Mouse (Mus musculus) embryonic facial prominence, embryonic 11.5 days (tissue): ENCODE measurements around the gene Cntfr. TPM values are rescaled to one million over a fixed set of nuclear protein-coding genes. Genes with fewer than 3 reads are reported as not detected.

Source experiments
- ATAC-seq: fragments of 200-750 bp; cut with Nextera tagmentation; replicated peaks from 2 replicates; pipeline ENCODE4 v1.8.0; 2017; ENCODE audit warnings: low read depth; ENCODE audit not compliant: insufficient number of reproducible peaks, low FRiP score, low TSS enrichment
- DNase-seq: peaks from one replicate; pipeline ENCODE4 v3.0.0-alpha.2; 2015; ENCODE audit warnings: low spot score
- H3K27ac ChIP-seq: fragments of 300-500 bp; sonication (generic); replicated peaks from 2 replicates; pipeline ENCODE4 v1.5.1; 2014; ENCODE audit warnings: mild to moderate bottlenecking, low read depth, low read length, control low read depth
- H3K27me3 ChIP-seq: fragments of 300-500 bp; sonication (generic); 2 replicates; pipeline ENCODE4 v1.6.1; 2014; ENCODE audit warnings: mild to moderate bottlenecking, low read length, moderate library complexity, mixed read lengths; ENCODE audit not compliant: control insufficient read depth, insufficient read depth
- H3K36me3 ChIP-seq: fragments of 300-500 bp; sonication (generic); replicated peaks from 2 replicates; pipeline ENCODE4 v1.6.1; 2014; ENCODE audit warnings: low read depth, mild to moderate bottlenecking, low read length, moderate library complexity, mixed read lengths; ENCODE audit not compliant: control insufficient read depth, insufficient read depth
- H3K4me1 ChIP-seq: fragments of 300-500 bp; sonication (generic); 2 replicates; pipeline ENCODE4 v1.6.1; 2014; ENCODE audit warnings: low read length, mixed read lengths; ENCODE audit not compliant: control insufficient read depth, insufficient read depth
- H3K4me2 ChIP-seq: fragments of 300-500 bp; sonication (generic); 2 replicates; pipeline ENCODE4 v1.6.1; 2014; ENCODE audit warnings: low read depth, mild to moderate bottlenecking, control low read depth, low read length, moderate library complexity
- H3K4me3 ChIP-seq: fragments of 300-500 bp; sonication (generic); 2 replicates; pipeline ENCODE4 v1.5.1; 2014; ENCODE audit warnings: low read depth, low read length, control low read depth
- H3K9ac ChIP-seq: fragments of 300-500 bp; sonication (generic); replicated peaks from 2 replicates; pipeline ENCODE4 v1.6.1; 2014; ENCODE audit warnings: mild to moderate bottlenecking, control low read depth, low read length
- H3K9me3 ChIP-seq: fragments of 300-500 bp; sonication (generic); replicated peaks from 2 replicates; pipeline ENCODE4 v1.6.1; 2016; ENCODE audit warnings: mild to moderate bottlenecking, low read length, inconsistent platforms, mixed read lengths; ENCODE audit not compliant: control insufficient read depth
- WGBS: fragments of 180-500 bp; shearing (Covaris S2); extraction: QIAGEN DNeasy Blood & Tissue Kit; methylation state at CpG from one replicate; pipeline ENCODE4 v1.1.7; 2014; 5-methylcytosine and 5-hydroxymethylcytosine counted together
- polyA plus RNA-seq: library from polyadenylated mRNA; unstranded; fragments of >200 nt; fragmentation: Nextera tagmentation; extraction: Ambion mirVana; gene quantifications from 2 replicates; pipeline ENCODE4 v1.2.1, GENCODE M21; 2014

The Cntfr gene
- polyA plus RNA-seq, 1 experiment from 2014 or later = 8.8 TPM

DNA sequence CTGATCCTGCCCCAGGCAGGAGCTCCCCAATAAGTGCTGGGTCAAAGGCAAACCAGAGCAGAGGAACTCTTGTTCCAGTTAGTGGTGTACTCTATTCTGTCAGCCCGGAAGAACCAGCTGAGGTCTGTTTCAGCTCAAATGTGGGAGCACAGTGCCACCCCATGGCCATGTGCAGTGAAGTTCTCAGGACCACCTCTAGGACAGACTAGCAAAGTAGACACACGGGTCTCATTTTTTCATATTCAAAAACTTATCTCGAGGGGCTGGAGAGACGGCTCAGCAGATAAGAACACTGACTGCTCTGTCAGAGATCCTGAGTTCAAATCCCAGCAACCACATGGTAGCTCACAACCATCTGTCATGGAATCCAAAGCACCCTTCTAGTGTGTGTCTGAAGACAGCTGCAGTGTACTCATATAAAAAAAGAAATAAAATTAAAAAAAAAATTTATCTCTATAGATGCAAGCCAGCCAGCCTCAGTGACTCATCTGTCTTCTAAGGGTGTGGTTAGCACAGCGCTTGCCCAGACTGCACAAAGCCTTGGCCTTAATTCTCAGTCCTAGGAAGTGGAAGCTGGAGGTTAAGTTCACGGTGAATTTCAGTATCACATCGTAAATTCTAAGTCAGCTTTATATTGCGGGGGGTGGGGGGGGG is 40.8 kb upstream of the Cntfr start:
- ATAC-seq = 0 out of 2 replicates have a peak, but pooled peaks have one; percentile 20
- Histone ChIP-seq H3K9ac (no peak overlapping the region), H3K9me3 (no peaks in the 10 kb centered on the region), H3K27ac (no peak overlapping the region), H3K4me3 (no peak overlapping the region), H3K27me3 (peaks cover 1% of the 10 kb centered on the region; the same call in 1 of the 2 replicates), H3K4me2 (no peak overlapping the region), H3K36me3 (peaks cover 3% of the 10 kb centered on the region), H3K4me1 (no peaks in the 10 kb centered on the region)
- WGBS = 56% methylated on average over 8 of the region's 8 CpGs
- peak; percentile 80 for DNase-seq

DNA sequence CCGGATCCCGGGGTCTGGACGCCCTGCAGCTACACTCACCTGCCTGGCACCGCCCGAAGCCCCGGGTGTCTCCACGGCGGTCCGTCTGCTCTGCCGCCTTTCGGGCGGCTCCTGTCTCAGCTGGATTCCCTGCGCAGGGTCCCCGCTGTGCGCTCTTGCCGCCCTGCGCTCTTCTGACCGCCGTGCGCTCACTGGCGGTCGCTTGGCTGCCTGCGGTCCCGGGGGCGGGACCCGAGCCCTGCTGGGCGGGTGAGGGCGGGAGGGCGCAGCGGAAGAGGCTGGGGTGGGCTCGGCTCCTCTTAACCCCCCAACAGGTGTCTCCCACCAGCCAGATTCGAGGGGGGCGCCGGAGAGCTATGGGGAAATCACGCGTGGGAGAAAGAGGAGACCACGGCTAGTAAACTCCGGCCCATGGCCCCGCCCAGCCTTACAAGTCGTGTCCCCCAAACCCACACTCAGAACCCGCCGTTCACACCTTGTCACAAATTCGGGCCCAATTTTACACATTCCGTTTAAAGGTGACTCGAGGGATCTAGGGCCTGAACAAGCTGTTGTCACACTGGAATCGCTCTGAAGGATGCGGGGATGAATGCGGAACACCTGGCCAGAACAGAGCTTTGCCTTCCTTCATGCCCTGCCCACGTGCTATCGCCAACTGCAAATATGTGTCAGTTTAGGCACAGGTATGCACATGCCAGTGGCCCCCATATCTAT is 34.3 kb upstream of the Cntfr start, which contains the start of gene Arid3c:
TSS of gene Arid3c (minus strand) at position 91 of the 714 bp plus-strand sequence.
- peak within 1 kb of the TSS; percentile 81 for H3K4me2 ChIP-seq
- no peaks in the 10 kb centered on the region for H3K9me3 ChIP-seq
- H3K27ac ChIP-seq = no peak within 1 kb of the TSS
- H3K4me3 ChIP-seq = peak within 1 kb of the TSS; percentile 29
- DNase-seq (peak; percentile 47), ATAC-seq (no peak)
- H3K27me3 ChIP-seq = peaks cover 52% of the 10 kb centered on the region
- H3K9ac ChIP-seq = peak within 1 kb of the TSS; percentile 14
- H3K36me3 ChIP-seq = no peaks in the 10 kb centered on the region
- peaks cover 4% of the 10 kb centered on the region; the same call in 1 of the 2 replicates for H3K4me1 ChIP-seq
- WGBS = 2% methylated on average over 50 of the region's 50 CpGs

- Histone ChIP-seq H3K9me3 (no peaks in the 10 kb centered on the region), H3K9ac (no peak overlapping the region; the same call in 1 of the 2 replicates), H3K4me3 (no peak overlapping the region), H3K36me3 (no peaks in the 10 kb centered on the region), H3K27me3 (peaks cover 69% of the 10 kb centered on the region), H3K4me1 (peaks cover 6% of the 10 kb centered on the region), H3K4me2 (no peak overlapping the region), H3K27ac (no peak overlapping the region)
- 11% methylated on average over 20 of the region's 20 CpGs for WGBS
- ATAC-seq (no peak), DNase-seq (no peak)
These were observed 30.1 kb upstream of the Cntfr start for GRCm38 (mm10) chr4:41726826-41727621.

- WGBS = under 1% methylated on average over 27 of the region's 27 CpGs
- no peak within 1 kb of the TSS for H3K27ac ChIP-seq
- DNase-seq = peak; percentile 98
- peaks cover 38% of the 10 kb centered on the region for H3K27me3 ChIP-seq
- no peaks in the 10 kb centered on the region; the same call in 1 of the 2 replicates for H3K36me3 ChIP-seq
- H3K4me2 ChIP-seq = peak within 1 kb of the TSS; percentile 56
- H3K4me3 ChIP-seq = peak within 1 kb of the TSS; percentile 79
- H3K9me3 ChIP-seq = no peaks in the 10 kb centered on the region
- H3K4me1 ChIP-seq = peaks cover 3% of the 10 kb centered on the region; the same call in 1 of the 2 replicates
- ATAC-seq = peak; percentile 88
- peak within 1 kb of the TSS; percentile 76 for H3K9ac ChIP-seq
These were observed 26.0 kb upstream of the Cntfr start, which contains the start of gene Dctn3 for GRCm38 (mm10) chr4:41722918-41723351. Gene Dctn3 (minus strand): TSS chr4:41723170.

GRCm38 (mm10) chr4:41716834-41717233 is 19.9 kb upstream of the Cntfr start:
- no peak overlapping the region for H3K27ac ChIP-seq
- 43% methylated on average over 6 of the region's 6 CpGs for WGBS
- H3K9ac ChIP-seq = no peak overlapping the region

GRCm38 (mm10) chr4:41715596-41715995 is 18.7 kb upstream of the Cntfr start:
- no peak overlapping the region for H3K27ac ChIP-seq
- no peaks in the 10 kb centered on the region; the same call in 1 of the 2 replicates for H3K36me3 ChIP-seq
- WGBS = 90% methylated on average over 5 of the region's 5 CpGs
- H3K9ac ChIP-seq = no peak overlapping the region
- no peak overlapping the region for H3K4me3 ChIP-seq
- H3K27me3 ChIP-seq = no peaks in the 10 kb centered on the region
- H3K4me1 ChIP-seq = peaks cover 11% of the 10 kb centered on the region; the same call in 1 of the 2 replicates
- no peaks in the 10 kb centered on the region for H3K9me3 ChIP-seq
- no peak for ATAC-seq
- no peak overlapping the region for H3K4me2 ChIP-seq
- DNase-seq = peak; percentile 46

More at GRCm38 (mm10) chr4:41716834-41717233, 19.9 kb upstream of the Cntfr start:
- H3K4me2 ChIP-seq = no peak overlapping the region
- peak; percentile 63 for DNase-seq
- H3K4me1 ChIP-seq = peaks cover 10% of the 10 kb centered on the region; the same call in 1 of the 2 replicates
- H3K4me3 ChIP-seq = no peak overlapping the region
- H3K27me3 ChIP-seq = no peaks in the 10 kb centered on the region
- no peaks in the 10 kb centered on the region for H3K9me3 ChIP-seq
- ATAC-seq = no peak; the same call in 1 of the 2 replicates
- no peaks in the 10 kb centered on the region; the same call in 1 of the 2 replicates for H3K36me3 ChIP-seq

DNA sequence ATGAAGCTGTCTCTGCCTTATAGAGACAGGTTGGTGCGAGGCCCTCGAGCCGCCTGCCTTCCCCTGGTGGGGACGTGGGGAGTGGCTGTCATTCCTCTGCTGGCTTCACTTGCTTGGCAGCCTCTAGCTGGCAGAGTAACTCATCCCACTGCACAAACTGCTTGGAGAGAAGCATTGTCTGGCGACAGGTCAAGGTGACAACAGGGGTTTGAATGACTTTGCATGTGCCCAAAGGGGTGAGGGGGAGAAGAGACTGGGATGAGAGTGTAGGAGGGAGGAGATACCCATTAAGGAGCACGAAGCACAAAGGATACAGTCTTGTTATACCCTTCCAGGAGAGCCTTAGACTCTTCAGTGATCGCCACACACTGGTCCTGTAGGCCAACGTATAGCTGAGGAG is 18.2 kb upstream of the Cntfr start:
- Histone ChIP-seq H3K9me3 (no peaks in the 10 kb centered on the region), H3K9ac (no peak overlapping the region), H3K4me2 (no peak overlapping the region), H3K27ac (no peak overlapping the region), H3K4me3 (no peak overlapping the region), H3K36me3 (no peaks in the 10 kb centered on the region), H3K27me3 (no peaks in the 10 kb centered on the region), H3K4me1 (peaks cover 11% of the 10 kb centered on the region; the same call in 1 of the 2 replicates)
- WGBS = 78% methylated on average over 8 of the region's 8 CpGs
- no peak for DNase-seq
- no peak for ATAC-seq
